Mouse (Mus musculus): ENCODE measurements at regions not wholly inside any gene's neighbourhood (a gene's known extent, or its start where the extent isn't known, plus 50 kb on each side); places are given as distances from the start of the nearest gene placed in this dataset.

- DNase-seq = peak; percentile 80
Observed at GRCm38 (mm10) chr13:105377038-105377437, 66.4 kb upstream of the Htr1a start.

DNA sequence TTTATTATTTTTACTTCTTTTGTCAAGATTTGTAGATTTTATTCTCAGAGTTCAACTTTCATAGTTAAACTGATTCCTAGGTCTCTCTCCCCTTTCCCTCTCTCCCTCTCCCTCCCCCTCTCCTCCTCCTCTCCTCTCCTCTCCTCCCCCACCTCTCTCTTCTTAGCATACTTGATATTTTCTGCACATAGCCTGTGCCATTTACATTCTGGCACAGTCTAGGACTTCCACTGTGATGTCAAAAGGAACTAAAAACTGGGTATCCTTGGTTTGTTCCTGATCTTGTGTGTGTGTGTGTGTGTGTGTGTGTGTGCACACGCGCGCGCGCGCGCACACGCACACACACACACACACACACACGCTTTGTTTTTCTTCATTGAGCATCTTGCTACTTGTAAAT is 64.9 kb upstream of the Htr1a start:
- no peak for DNase-seq

- DNase-seq = no peak
Observed at GRCm38 (mm10) chr13:105387016-105387772, 56.2 kb upstream of the Htr1a start.

All from kidney, postnatal 10 days (tissue).